Mouse (Mus musculus) intestine, postnatal 0 days (tissue): ENCODE measurements around the gene Timm8a2. TPM values are rescaled to one million over a fixed set of nuclear protein-coding genes. Genes with fewer than 3 reads are reported as not detected.

Experiments used
- ATAC-seq: fragments of 200-750 bp; cut with Nextera tagmentation; 2 replicates; pipeline ENCODE4 v1.8.0; 2017; ENCODE audit warnings: mild to moderate bottlenecking, moderate TSS enrichment, moderate library complexity
- H3K27ac ChIP-seq: fragments of 300-500 bp; sonication (generic); 2 replicates; pipeline ENCODE4 v1.5.1; 2014; ENCODE audit warnings: mild to moderate bottlenecking, low read depth, low read length, moderate library complexity
- H3K27me3 ChIP-seq: fragments of 300-500 bp; sonication (generic); replicated peaks from 2 replicates; pipeline ENCODE4 v1.6.1; 2014; ENCODE audit warnings: low read length, mixed read lengths; ENCODE audit not compliant: control insufficient read depth, insufficient read depth
- H3K36me3 ChIP-seq: fragments of 300-500 bp; sonication (generic); 2 replicates; pipeline ENCODE4 v1.6.1; 2014; ENCODE audit warnings: mild to moderate bottlenecking, moderate library complexity; ENCODE audit not compliant: control insufficient read depth, insufficient read depth
- H3K4me1 ChIP-seq: fragments of 300-500 bp; sonication (generic); replicated peaks from 2 replicates; pipeline ENCODE4 v1.6.1; 2014; ENCODE audit warnings: antibody characterized with exemption, low read length, mixed read lengths; ENCODE audit not compliant: control insufficient read depth, insufficient read depth
- H3K4me2 ChIP-seq: fragments of 300-500 bp; sonication (generic); replicated peaks from 2 replicates; pipeline ENCODE4 v1.6.1; 2014; ENCODE audit warnings: low read depth, mild to moderate bottlenecking, moderate library complexity
- H3K4me3 ChIP-seq: fragments of 300-500 bp; sonication (generic); 2 replicates; pipeline ENCODE4 v1.5.1; 2014; ENCODE audit warnings: low read depth, low read length
- H3K9ac ChIP-seq: fragments of 300-500 bp; sonication (generic); 2 replicates; pipeline ENCODE4 v1.6.1; 2014; ENCODE audit warnings: mild to moderate bottlenecking, low read depth, low read length
- H3K9me3 ChIP-seq: fragments of 300-500 bp; sonication (generic); 2 replicates; pipeline ENCODE4 v1.6.1; 2016; ENCODE audit warnings: mixed run types; ENCODE audit not compliant: control insufficient read depth
- CTCF ChIP-seq: sonication (generic); IDR thresholded peaks from 2 replicates; pipeline ENCODE4 v1.5.1; 2016; ENCODE audit warnings: low read depth, mild to moderate bottlenecking, control low read depth, antibody characterized with exemption, moderate library complexity
- WGBS: fragments of 180-500 bp; shearing (Covaris S2); extraction: QIAGEN DNeasy Blood & Tissue Kit; methylation state at CpG from one replicate; pipeline ENCODE4 v1.1.7; 2014; 5-methylcytosine and 5-hydroxymethylcytosine counted together
- polyA plus RNA-seq: library from polyadenylated mRNA; unstranded; fragments of >200 nt; fragmentation: Nextera tagmentation; extraction: Ambion mirVana; gene quantifications from 2 replicates; pipeline ENCODE4 v1.2.1, GENCODE M21; 2015

Timm8a2 gene
- polyA plus RNA-seq, 1 experiment from 2014 or later, result not detected

GRCm38 (mm10) chr14:122068801-122069695 is 34.6 kb downstream of the Timm8a2 start:
- Histone ChIP-seq H3K9ac (no peak overlapping the region), H3K27ac (no peak overlapping the region), H3K27me3 (no peaks in the 10 kb centered on the region), H3K4me1 (peaks cover 3% of the 10 kb centered on the region; the same call in 1 of the 2 replicates), H3K4me3 (no peak overlapping the region), H3K4me2 (no peak overlapping the region), H3K36me3 (no peaks in the 10 kb centered on the region), H3K9me3 (no peaks in the 10 kb centered on the region)
- TF ChIP-seq CTCF, result no peak; the same call in 1 of the 2 replicates
- ATAC-seq, result no peak
- 49% methylated on average over 11 of the region's 11 CpGs for WGBS

- WGBS, result 76% methylated on average over 3 of the region's 3 CpGs
- Histone ChIP-seq H3K4me3 (no peak overlapping the region), H3K27ac (no peak overlapping the region), H3K9me3 (no peaks in the 10 kb centered on the region), H3K36me3 (no peaks in the 10 kb centered on the region), H3K4me2 (no peak overlapping the region), H3K4me1 (peaks cover 3% of the 10 kb centered on the region; the same call in 1 of the 2 replicates), H3K9ac (no peak overlapping the region), H3K27me3 (no peaks in the 10 kb centered on the region)
- ATAC-seq, result no peak
- TF ChIP-seq CTCF, result no peak
Observed at GRCm38 (mm10) chr14:122069948-122070347, 35.5 kb downstream of the Timm8a2 start.

- Histone ChIP-seq H3K4me1 (peaks cover 3% of the 10 kb centered on the region; the same call in 1 of the 2 replicates), H3K9ac (no peak overlapping the region), H3K27me3 (no peaks in the 10 kb centered on the region), H3K4me3 (no peak overlapping the region), H3K9me3 (no peaks in the 10 kb centered on the region), H3K36me3 (no peaks in the 10 kb centered on the region), H3K4me2 (no peak overlapping the region), H3K27ac (no peak overlapping the region)
- 88% methylated on average over 5 of the region's 5 CpGs for WGBS
- TF ChIP-seq CTCF, result no peak
- ATAC-seq, result no peak
Observed at GRCm38 (mm10) chr14:122073422-122073821, 38.9 kb downstream of the Timm8a2 start.

- 69% methylated on average over 10 of the region's 10 CpGs for WGBS
Observed at GRCm38 (mm10) chr14:122074360-122074759, 39.9 kb downstream of the Timm8a2 start.

GRCm38 (mm10) chr14:122075485-122076200 is 41.2 kb downstream of the Timm8a2 start:
- 84% methylated on average over 21 of the region's 21 CpGs for WGBS
- H3K9ac ChIP-seq, result no peak overlapping the region
- H3K27ac ChIP-seq, result no peak overlapping the region
- no peaks in the 10 kb centered on the region for H3K36me3 ChIP-seq
- no peak overlapping the region for H3K4me2 ChIP-seq
- H3K4me3 ChIP-seq, result no peak overlapping the region
- no peak for TF ChIP-seq CTCF
- no peaks in the 10 kb centered on the region for H3K27me3 ChIP-seq
- no peaks in the 10 kb centered on the region for H3K4me1 ChIP-seq
- no peaks in the 10 kb centered on the region for H3K9me3 ChIP-seq
- no peak for ATAC-seq

More at GRCm38 (mm10) chr14:122074360-122074759, 39.9 kb downstream of the Timm8a2 start:
- no peak overlapping the region for H3K9ac ChIP-seq
- no peak for ATAC-seq
- H3K4me3 ChIP-seq, result no peak overlapping the region
- TF ChIP-seq CTCF, result no peak
- H3K27ac ChIP-seq, result no peak overlapping the region
- no peak overlapping the region for H3K4me2 ChIP-seq
- no peaks in the 10 kb centered on the region for H3K27me3 ChIP-seq
- H3K36me3 ChIP-seq, result no peaks in the 10 kb centered on the region
- H3K4me1 ChIP-seq, result no peaks in the 10 kb centered on the region
- H3K9me3 ChIP-seq, result no peaks in the 10 kb centered on the region

- no peaks in the 10 kb centered on the region for H3K27me3 ChIP-seq
- H3K27ac ChIP-seq, result no peak overlapping the region
- no peak overlapping the region for H3K4me2 ChIP-seq
- H3K4me3 ChIP-seq, result no peak overlapping the region
- H3K9me3 ChIP-seq, result no peaks in the 10 kb centered on the region
- 84% methylated on average over 3 of the region's 3 CpGs for WGBS
- no peaks in the 10 kb centered on the region for H3K4me1 ChIP-seq
- TF ChIP-seq CTCF, result no peak
- H3K9ac ChIP-seq, result no peak overlapping the region
- no peak for ATAC-seq
- H3K36me3 ChIP-seq, result no peaks in the 10 kb centered on the region
Observed at GRCm38 (mm10) chr14:122077017-122077416, 42.5 kb downstream of the Timm8a2 start.
